Mouse (Mus musculus) urinary bladder, postnatal 4 days (tissue): Measurements from ENCODE around the gene Eng.

Experiments used
- DNase-seq, 2 experiments: peaks; one replicate each; pipeline ENCODE4 v3.0.0; 2021 to 2022; ENCODE audit warnings: low spot score in 2 of 2

The Eng gene

DNA sequence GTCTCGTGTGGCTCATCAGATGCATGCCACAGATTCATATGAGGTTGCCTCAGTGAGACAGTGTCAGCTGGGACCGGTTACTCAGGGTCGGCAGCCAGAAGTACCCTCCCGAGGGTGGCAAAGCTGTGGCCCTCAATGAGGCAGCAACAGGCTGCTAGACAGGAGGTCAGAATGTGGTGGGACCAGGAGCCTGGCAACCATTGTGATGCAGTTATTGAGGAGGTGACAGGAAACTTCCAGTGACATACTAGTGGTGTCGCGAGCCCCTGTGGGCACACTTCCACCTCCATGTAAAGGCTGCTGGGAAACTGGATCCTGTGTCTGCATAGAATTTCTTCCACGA lies 24.9 kb upstream of the Eng start, which contains the start of gene Ak1:
Gene Ak1, plus strand, starts transcription at position 242 of the 343 bp plus-strand sequence.
- no peak for DNase-seq

DNA sequence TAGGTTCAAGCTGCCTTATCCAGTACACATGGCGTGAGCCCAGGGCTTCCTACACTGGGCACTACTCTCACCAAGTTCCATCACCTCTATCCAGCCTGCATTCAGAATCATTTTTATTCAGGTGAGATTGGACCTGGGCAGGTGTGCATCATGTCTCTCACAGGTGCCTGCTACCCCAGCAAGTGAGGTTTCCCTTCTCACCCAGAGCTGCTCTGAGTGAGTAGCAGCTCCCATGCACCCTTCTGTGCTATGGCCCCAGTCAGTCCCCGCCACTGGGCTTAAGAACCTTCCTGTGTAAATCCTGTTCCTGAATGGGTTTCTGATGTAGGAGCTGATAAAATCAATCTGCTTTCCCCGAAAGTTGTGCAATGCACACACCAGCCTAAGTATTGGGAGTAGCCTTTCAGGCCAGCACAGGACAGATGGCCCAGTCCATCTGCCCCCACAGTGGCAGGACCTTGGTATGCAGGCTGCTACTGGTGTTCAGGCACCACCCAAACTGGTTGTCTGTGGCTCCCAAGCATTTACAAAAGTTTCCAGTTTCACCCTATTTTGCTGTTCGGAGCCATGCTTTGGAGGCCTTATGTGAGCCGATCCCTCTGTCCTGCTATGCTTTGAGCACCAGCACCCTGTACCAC lies 22.2 kb upstream of the Eng start:
- no peak for DNase-seq

DNA sequence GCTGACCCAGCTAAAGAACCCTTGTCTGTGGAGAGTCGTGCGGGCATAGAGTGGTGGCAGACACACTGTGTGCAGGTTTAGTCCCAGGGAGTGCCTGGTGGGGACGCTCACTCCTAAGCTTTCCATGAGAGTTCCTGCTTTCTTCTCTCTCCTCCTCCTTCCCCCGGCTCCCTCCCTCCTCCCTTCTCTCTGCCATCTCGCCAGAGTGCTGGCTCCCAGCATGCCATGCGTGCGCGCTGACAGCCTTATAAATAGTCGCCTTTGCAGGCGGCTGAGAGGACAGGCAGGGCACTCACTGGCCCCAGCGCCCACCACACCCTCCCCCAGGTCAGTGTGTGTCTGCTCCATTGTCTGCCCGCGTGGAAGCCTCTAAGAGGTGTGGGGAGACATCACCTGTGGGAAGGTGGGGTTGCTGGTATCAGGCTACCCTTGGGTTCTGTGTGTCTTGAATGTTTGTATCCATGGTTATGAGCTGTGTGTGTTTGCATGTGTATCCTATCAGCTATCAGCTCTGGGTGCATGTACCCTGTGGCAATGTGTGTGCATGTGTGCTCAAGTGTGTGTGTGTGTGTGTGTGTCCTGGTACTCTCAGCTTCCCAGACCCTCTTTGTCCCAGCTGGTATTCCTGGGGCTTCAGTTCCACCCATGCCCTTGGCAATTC lies 21.1 kb upstream of the Eng start:
- peak in 1 of 2 experiments; percentile 60 for DNase-seq

DNA sequence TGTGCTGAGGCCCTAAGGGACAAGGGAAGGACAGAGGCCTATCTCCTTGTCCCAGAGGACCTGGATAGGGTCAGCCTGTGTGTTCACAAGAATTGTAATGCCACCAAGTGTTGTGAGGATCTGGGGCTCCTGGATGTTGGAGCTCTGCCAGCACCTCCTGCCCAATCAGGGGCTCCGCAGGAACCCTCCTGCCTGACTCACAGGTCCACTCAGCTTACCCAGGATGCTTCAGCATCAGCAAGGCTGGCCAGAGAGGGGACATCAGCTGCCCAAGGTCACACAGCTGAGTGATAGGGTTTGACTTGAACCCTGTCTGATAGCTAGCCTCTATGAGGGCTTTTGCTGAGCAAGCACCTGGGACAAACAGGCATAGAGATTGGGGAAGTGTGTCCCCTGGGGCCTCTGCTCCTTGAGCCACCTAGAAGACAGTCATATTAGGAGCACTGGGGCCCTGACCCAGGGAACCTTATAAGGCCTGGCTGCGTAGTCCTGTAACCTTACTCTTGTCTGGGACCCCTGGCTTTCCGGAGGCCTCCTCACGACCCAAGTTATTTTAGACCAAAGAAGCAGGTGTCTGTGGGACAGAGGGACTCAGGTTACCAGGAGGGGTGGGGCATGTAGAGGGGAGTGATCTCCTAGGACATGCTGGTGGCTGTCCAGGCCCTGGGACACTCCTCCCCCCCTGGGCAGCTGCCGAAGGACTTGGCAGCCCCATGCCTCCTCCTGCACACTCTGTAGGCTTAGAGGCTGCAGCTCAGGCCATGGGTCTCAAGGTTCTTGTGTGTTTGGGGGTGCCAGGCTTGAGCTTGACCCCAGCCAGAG lies 20.3 kb upstream of the Eng start:
- DNase-seq = no peak

DNA sequence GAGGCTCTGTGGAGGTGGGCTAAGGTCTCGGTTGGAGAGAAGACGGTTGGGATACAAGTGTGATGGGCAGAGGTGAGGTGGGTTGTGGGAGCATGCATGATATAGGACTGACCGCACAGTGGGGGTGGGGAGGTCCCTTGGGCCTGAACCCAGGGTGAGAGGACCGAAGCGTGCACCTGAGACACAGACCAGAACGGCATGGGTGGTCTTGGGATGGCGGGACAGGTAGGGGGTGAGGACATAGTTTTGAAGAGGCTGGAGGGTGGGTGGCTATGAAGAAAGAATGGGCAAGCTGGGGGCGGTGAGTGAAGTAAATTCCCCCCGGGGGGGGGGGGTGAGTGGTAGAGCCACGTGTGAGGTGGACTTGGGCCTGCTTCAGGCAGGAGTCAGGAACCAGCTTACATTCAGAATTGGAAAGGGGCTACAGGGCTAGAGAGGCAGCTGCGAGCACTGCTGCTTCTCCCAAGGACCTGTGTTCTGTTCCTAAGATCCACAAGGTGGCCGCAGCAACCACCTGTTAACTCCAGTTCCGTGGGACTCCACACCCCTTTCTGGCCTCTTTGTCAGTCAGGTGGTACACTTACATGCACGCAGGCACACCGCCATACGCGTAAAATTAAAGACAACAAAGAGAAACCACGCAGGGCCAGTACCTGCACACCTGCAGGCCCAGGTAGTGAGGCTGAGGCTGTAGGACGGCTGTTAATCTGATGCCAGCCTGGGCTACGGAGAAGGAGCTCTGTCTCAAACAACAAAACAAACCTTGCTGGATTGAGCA lies 18.9 kb upstream of the Eng start:
- no peak for DNase-seq

DNA sequence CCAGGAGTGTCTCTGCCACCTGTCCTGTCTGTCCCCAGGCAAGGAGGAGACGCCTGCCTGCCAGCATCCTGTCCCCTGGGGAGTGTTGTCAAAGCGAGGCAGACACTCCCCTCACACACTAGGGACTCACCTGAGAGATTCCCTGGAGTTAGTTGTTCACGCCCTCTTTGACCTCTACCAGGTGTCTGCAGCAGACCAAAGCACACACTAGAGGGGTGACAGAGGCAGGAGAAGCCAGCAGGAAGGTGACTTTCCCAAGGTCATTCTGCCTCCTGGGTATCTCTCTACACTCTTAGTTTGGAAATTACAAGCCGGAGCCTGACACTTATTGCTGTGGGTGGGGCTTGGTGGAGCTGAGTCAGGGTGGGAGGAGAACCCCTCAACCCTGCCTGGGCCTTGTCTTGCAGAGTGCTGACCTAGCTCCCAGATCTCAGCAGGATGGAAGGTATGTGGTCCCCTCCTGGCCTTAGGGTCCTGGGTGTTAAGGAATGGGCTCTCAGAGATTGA lies 18.3 kb upstream of the Eng start:
- no peak for DNase-seq

DNA sequence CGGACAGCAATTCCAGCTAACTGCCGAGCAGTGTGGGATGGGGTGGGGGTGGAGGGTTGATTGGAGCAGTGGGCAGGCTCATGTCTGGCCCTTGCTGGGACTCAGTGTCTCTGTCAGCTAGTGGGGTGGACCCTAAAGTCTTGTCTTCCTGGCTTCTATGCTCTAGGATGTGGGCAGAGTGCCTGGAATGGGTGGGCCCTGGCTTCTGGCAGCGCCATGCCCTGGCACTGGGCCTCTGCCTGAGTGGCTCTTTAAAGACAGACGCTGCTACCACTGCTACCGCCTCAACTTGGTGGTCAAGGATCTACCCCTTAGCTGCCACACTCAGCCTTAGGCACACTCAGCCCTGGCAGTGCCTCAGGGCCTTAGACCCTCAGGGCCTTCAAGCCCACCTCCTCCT lies 17.7 kb upstream of the Eng start:
- DNase-seq = peak; percentile 73 to 78

DNA sequence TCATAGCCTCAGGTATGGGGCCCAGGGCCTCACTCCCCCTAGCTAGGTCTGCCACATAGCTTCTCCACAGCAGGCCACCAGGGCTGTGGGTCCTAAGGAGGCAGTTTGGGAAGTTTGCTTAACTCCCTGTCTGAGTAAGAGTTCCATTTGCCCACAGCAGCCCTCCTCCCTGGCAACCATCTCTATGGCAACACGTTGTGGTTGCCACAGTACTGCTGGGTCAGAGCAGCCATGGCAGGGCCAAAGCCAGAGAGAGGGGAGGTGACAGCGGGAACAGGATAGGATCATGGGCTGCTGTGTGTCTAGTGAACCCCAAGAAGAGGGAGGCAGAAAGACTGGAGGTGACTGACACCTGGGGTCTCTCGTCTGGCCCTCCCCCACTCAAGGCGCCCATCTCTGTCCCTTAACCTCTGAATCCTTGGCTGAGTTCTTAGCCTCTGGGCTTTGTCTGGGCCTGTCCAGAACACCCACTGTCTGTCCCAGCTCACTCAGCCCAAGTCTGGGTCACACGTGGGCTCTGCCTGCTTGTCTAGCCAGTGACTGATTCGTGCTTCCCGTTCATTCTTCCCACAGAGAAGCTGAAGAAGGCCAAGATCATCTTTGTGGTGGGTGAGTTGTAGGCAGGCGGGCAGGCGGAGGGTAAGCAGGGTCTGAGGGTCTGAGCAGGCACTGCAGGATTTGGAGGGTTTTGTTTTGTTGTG lies 17.0 kb upstream of the Eng start:
- peak; percentile 58 to 77 for DNase-seq

DNA sequence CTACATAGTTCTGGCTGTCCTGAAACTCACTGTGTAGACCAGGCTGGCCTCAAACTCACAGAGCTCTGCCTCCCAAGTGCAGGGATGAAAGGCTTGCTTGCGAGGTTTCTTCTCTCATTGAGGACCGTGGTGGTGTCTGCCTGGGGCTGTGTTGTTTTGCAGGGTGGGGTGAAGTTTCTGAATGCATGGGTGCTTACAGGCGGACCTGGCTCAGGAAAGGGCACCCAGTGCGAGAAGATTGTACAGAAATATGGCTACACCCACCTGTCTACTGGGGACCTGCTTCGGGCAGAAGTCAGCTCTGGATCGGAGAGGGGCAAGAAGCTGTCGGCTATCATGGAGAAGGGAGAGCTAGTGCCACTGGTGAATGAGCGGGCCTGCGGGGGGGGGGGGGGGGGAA lies 16.4 kb upstream of the Eng start:
- DNase-seq = no peak

DNA sequence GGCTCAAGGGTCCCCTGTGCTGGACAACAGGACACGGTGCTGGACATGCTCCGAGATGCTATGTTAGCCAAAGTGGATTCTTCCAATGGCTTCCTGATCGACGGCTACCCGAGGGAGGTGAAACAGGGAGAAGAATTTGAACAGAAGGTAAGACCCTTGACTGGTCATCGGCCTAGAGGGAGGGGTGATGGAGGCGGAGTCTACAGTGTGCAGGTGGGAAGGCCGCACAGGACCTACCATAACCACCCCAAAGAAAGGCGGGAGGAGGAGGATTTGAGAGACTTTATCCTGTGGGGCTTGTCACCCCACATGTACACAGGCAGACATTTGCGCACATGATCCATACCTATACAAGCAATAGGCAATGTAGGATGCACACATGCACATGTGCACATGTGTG lies 15.3 kb upstream of the Eng start:
- DNase-seq = no peak

DNA sequence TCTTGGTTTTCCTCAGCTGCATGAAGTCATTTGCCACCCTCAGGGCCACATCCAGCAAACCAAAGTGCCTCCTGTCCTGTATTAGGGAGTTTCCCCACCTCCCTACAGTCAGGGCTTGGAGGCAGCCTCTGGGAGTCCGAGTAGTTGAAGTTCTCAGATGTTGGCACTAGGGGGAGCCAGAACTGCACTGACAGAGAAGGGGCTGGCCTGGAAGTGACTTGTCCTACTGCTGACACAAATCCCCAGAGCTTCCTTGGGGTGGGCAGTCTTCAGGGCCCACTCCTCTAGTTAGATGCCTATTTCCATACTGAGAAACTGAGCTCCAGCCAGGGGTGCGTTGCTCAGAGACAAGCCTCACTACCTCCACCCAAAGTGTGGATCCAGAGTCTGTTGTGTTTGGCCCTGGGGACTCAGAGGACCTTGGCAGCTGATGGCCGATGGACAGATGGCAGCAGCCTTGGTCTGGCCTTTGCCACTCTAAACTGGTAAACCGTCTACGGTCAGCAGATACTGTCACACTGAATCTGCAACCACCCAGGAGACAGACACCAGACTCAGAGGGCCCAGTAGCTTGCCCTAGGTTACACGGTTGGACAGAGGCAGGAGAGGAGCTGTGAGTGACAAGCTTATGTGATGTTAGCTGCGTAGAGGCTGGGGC lies 14.5 kb upstream of the Eng start:
- peak; percentile 72 to 84 for DNase-seq

DNA sequence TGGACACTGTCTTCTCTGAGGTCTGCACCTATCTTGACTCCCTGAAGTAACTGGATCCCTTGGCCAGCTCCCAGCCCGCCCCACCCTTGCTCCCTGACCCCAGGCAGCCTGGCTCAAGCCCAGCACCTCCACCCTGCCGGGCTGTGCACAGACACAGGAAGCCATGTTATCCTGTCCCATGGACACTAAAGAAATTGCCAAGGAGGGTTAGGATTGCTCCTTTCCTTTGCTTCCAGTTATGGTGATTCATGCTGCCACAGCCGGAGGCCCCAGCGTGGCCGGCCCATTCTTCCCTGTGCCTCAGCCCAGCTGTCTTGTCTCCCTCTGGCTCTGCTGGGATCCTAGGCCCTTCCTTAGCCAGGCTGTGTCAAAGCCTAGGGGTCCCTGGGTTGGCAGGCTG lies 12.7 kb upstream of the Eng start:
- no peak for DNase-seq

DNA sequence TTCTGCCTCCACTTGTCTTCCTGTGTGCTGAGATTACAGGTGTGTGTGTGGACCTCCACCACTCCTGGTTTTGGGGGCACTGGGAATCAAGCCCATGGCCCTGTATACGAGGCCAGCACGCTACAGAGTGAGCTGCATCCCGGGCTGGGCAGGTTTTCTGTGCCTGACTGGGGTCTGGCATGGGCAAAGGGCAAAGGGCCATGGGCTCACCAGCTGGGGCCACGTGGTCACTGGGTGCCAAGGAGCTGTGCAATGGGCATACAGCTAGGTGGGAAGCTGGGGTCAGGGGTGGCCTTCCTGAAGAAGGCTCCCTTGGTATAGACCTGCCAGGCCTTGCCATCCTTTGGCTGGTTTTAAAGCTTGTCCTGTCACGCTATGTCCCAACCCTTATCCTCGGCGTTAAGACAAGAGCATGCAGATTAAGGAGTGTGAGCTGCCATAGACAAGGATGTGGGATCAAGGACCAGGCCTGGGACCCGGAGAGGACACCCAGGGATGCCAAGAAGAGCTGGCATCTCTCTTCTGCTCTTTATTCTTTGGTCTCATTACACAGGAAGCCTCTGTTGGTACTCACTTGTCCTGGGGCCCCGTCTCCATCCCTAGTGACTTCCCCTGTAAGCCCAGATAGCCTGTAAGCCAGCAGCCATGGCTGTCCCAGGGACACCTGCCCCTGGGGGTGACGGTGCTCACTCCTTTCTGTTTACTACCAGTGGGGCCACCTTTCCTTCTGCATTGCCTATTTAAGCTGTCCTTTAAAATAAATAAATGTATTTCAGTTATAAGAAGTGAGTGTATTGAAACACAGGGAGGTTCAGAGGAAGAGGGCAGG lies 11.9 kb upstream of the Eng start:
- DNase-seq = no peak

DNA sequence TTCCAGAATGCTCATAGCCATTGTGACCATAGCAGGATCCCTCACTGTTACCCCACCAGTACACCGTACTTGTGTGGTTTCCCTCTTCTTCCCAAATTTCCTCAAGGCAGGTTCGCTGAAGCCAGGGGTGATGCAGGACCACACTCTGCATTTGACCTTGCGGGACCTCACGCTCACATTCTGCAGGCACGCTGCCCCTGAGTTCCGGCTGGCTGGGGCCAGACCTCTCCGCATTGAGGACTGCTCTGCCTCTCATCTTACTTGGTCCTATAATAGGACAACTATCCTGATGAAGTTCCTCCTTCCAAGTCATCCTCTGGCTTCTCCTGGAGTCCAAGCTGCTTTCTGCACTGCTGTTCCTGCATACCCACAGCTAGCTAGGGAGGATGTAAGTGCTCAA lies 9.8 kb upstream of the Eng start:
- no peak for DNase-seq

DNA sequence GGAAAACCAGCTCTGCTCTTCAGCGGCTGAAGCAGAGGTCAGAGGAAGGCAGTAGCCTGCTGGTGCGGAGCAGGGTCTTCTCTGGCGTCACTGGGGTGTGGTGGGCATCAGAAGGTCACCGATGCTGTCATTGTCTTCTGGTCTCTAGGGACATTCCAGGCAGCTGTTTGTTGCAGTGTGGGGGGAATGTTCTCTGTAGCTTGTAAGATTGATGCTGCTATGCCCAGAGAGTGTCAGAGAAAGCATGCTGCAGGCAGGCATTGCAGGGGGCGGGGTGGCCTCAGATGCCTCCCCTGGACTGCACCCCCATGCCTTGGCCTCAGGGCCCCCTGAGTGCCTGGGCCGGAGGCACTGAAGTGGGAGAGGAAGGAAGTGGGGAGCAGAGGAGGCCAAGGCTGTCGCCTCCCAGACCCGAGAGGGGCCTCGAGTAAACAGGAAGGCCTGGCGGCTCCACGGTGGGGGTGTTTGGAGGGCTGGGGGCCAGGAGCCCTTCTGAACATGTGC lies 8.6 kb upstream of the Eng start:
- no peak for DNase-seq

DNA sequence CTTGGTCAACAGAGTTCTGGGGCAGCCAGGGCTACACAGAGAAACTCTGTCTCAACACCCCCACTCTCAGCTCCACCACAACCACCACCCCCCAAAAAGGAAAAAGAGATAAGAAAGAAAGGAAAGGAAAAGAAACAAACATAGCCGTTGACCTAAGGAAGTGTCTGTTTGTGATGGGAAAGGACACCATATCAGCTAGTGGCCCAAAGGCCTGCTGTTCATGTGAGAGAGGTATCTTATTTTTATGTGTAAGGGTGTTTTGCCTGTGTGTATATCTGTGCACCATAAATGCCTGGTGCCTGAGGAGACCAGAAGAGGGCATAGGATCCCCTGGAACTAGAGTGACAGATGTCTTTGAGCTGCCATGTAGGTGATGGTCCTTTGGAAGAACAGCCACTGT lies 6.8 kb upstream of the Eng start:
- no peak for DNase-seq

DNA sequence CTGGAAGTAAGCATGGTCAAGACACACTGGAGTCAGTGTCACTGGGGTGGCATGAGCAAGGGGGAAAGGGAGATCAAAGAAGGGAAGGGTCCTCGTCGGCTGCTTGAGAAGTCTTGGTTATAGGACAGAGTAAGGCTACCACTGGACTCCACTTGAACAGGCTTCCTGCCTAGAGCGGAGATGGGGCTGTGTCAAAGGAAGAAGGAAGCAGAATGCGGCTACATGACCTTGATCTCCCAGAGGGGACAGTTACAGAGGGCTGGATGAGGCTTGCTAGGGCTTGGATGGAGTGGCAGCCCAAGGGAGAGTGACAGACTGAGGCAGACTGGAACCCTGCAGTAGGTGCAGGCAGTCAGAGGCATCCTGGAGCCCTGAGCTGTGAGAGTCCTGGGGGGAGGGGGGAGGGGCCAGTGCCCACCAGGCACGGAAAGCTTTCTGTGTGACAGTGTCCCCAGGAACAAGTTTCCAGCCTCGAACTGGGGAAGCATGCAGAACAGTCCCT lies 5.8 kb upstream of the Eng start:
- no peak for DNase-seq

DNA sequence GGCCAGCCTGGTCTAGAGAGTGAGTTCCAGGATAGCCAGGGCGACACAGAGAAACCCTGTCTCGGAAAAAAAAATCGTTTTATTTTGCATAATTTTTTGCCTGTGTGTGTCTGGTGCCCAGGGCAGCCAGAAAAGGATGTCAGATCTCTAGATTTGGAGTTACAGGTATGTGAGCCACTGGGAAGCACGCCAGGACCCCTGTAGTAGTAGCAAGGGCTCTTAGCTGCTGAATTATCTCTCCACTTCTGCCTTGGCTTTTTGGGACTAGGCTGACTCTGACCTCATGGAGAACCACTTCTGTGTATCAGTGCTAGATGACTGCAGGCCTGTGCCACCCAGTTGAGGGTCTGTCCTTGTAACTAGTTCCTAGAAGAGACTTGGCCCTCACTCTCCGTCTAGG lies 4.6 kb upstream of the Eng start:
- no peak for DNase-seq

DNA sequence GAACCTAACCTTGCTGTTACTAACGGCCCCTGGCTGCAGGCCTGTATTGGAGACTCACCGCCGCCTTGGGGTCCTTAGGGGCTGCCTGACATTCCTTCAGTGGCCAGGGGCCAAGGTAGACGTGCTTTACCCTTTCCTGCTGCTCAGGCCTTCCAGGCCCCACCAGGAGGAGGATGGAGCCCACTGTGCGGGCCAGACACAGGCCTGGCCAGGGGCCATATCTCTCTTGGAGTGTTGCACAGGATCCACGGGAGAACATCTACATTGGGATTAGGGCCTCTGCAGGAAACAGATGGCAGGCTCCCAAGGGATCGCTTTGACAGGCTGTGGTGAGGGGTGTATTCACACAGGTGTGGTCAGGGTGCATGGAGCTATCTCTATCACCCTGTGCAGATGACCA lies 3.6 kb upstream of the Eng start:
- peak in 1 of 2 experiments; percentile 61 for DNase-seq

DNA sequence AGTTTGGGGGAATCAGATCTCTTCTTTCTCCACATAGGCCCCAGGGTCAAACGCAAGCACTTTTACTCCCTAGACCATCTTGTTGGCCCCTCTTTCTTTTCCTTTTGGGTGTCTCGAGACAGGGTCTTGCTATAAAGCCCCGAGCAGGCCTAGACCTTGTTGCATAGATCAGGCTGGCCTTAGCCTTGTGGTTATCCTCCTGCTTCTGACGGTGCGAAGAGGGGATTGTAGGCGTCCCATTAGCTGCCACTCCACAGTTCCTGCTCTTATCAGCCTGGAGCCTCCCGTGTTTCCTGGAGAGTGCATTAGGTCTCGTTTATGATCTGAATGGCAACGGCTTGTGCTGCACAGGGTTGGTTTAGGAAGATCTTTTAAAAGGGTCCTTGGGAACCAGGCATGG lies 2.3 kb upstream of the Eng start:
- no peak for DNase-seq
